Mouse (Mus musculus) ES-E14 (cell line): ENCODE results near the gene Gm17542. TPM values are rescaled to one million over a fixed set of nuclear protein-coding genes. Genes with fewer than 3 reads are reported as not detected.
"Not testable (repeated sequence)": the region's sequence is repeated elsewhere in the genome, so short reads cannot be mapped to it uniquely, and the experiment has no call there.

ENCODE experiments used
- DNase-seq: peaks from one replicate; pipeline ENCODE4 v3.0.0-alpha.2; 2013; ENCODE audit warnings: low read depth, low spot score
- H3K27ac ChIP-seq: 2 replicates; pipeline ENCODE4 v1.5.1; 2012; ENCODE audit warnings: low read depth, mild to moderate bottlenecking, low read length, moderate library complexity, mixed read lengths; ENCODE audit not compliant: poor library complexity, insufficient read depth, severe bottlenecking
- H3K36me3 ChIP-seq: 2 replicates; pipeline ENCODE4 v1.6.1; 2012; ENCODE audit warnings: mild to moderate bottlenecking, low read length, moderate library complexity, mixed read lengths; ENCODE audit not compliant: control insufficient read depth, poor library complexity, insufficient read depth, severe bottlenecking
- H3K4me1 ChIP-seq, 2 experiments: fragments of 150-350 bp in 1 of 2; sonication (generic) in 1 of 2; 2 replicates each; pipeline ENCODE4 v1.6.1; 2012; ENCODE audit warnings: low read length in 2 of 2, mild to moderate bottlenecking in 1 of 2, mixed read lengths in 1 of 2; ENCODE audit not compliant: control insufficient read depth in 2 of 2, insufficient read depth in 2 of 2, poor library complexity in 1 of 2
- H3K4me3 ChIP-seq, 2 experiments: fragments of 150-350 bp in 1 of 2; sonication (generic) in 1 of 2; 2 replicates each; pipeline ENCODE4 v1.5.1; 2012; ENCODE audit warnings: low read length in 2 of 2, low read depth in 1 of 2, mild to moderate bottlenecking in 1 of 2, mixed read lengths in 1 of 2; ENCODE audit not compliant: insufficient read depth in 1 of 2, poor library complexity in 1 of 2, severe bottlenecking in 1 of 2
- H3K9ac ChIP-seq: 2 replicates; pipeline ENCODE4 v1.6.1; 2012; ENCODE audit warnings: low read depth, mild to moderate bottlenecking, low read length, mixed read lengths; ENCODE audit not compliant: poor library complexity, insufficient read depth, severe bottlenecking
- H3K9me3 ChIP-seq: fragments of 150-350 bp; sonication (generic); 2 replicates; pipeline ENCODE4 v1.6.1; 2012; ENCODE audit warnings: low read depth, mild to moderate bottlenecking, low read length; ENCODE audit not compliant: control insufficient read depth, insufficient read depth
- CHD2 ChIP-seq: IDR thresholded peaks from 2 replicates; pipeline ENCODE4 v1.6.1; 2014; ENCODE audit warnings: mild to moderate bottlenecking, low read depth, low read length, inconsistent platforms
- HCFC1 ChIP-seq: IDR thresholded peaks from 2 replicates; pipeline ENCODE4 v1.6.1; 2012; ENCODE audit warnings: low read length, inconsistent platforms, borderline replicate concordance; ENCODE audit not compliant: insufficient read depth
- MAFK ChIP-seq: IDR thresholded peaks from 2 replicates; pipeline ENCODE4 v1.6.1; 2014; ENCODE audit warnings: mild to moderate bottlenecking, low read depth, low read length, inconsistent platforms; ENCODE audit not compliant: insufficient read depth
- ZC3H11A ChIP-seq: IDR thresholded peaks from 2 replicates; pipeline ENCODE4 v1.6.1; 2012; ENCODE audit warnings: low read depth, mild to moderate bottlenecking, inconsistent platforms, low read length, borderline replicate concordance
- ZNF384 ChIP-seq: IDR thresholded peaks from 2 replicates; pipeline ENCODE4 v1.6.1; 2012; ENCODE audit warnings: low read depth, low read length, inconsistent platforms
- in situ Hi-C, 2 experiments: fragments of 600-800 bp; cut with MboI; formaldehyde crosslinking; loops; one replicate each; pipeline ENCODE4 v1.15.1; 2025; ENCODE audit warnings: low sequenced_read_pairs in 2 of 2, inconsistent platforms in 1 of 2; ENCODE audit not compliant: unreplicated experiment in 2 of 2
- total RNA-seq: library from RNA; depleted of rRNA; stranded (reverse); fragments of 300-350 nt; gene quantifications from 2 replicates; pipeline ENCODE4 v1.2.3, GENCODE M21; 2012; rRNA removed

Gm17542 gene
- not detected in 2 replicates for total RNA-seq

GRCm38 (mm10) chr10:58718110-58718509, at the start of gene Gm17542:
Gm17542 (minus strand) TSS chr10:58718210.
- H3K4me1 ChIP-seq, H3K9ac ChIP-seq, DNase-seq, H3K4me3 ChIP-seq, H3K27ac ChIP-seq, in situ Hi-C loops, H3K9me3 ChIP-seq, H3K36me3 ChIP-seq: not testable (repeated sequence)

- Histone ChIP-seq H3K9me3 (no peaks in the 10 kb centered on the region), H3K4me1 (no peaks in the 10 kb centered on the region), H3K9ac (no peak overlapping the region), H3K4me3 (no peak overlapping the region), H3K27ac (no peak overlapping the region), H3K36me3 (no peaks in the 10 kb centered on the region)
- no peak for DNase-seq
- TF ChIP-seq MAFK = no peak
- TF ChIP-seq ZNF384 = no peak
- no peak for TF ChIP-seq CHD2
- TF ChIP-seq ZC3H11A = no peak
- no peak for TF ChIP-seq HCFC1
- in situ Hi-C loops = no loop called here
Measured at GRCm38 (mm10) chr10:58739779-58740178, 21.8 kb upstream of the Gm17542 start.

DNA sequence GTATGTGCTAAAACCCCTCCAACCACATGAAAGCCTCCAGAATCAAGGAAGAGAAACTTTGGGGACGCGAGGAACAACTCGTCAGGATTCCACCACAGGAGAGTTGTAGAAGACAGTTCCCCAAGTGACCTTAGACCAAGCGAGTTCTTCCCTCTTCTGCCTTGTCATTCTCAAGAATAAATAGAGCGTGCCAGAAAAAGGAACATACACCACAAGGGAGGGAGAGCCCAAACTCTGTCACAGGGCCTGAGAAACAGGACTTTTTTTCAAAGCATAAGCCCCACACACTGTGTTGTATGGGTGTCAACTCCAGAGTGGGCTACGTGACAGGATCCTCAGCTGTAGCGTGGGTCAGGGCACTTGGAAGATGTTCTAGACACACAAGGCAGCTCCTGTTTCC, 20.1 kb upstream of the Gm17542 start:
- H3K4me3 ChIP-seq = no peak overlapping the region
- no peak overlapping the region for H3K27ac ChIP-seq
- in situ Hi-C loops = no loop called here
- no peaks in the 10 kb centered on the region for H3K4me1 ChIP-seq
- TF ChIP-seq ZNF384 (no peak), HCFC1 (no peak), CHD2 (no peak), MAFK (no peak), ZC3H11A (no peak)
- no peak overlapping the region for H3K9ac ChIP-seq
- no peaks in the 10 kb centered on the region for H3K9me3 ChIP-seq
- no peak for DNase-seq
- H3K36me3 ChIP-seq = no peaks in the 10 kb centered on the region

- no peak for DNase-seq
- no peaks in the 10 kb centered on the region for H3K36me3 ChIP-seq
- no peak overlapping the region for H3K4me3 ChIP-seq
- no peak overlapping the region for H3K27ac ChIP-seq
- H3K9ac ChIP-seq = no peak overlapping the region
- no peaks in the 10 kb centered on the region for H3K4me1 ChIP-seq
- in situ Hi-C loops = no loop called here
- H3K9me3 ChIP-seq = no peaks in the 10 kb centered on the region
- TF ChIP-seq CHD2 (no peak), HCFC1 (no peak), ZNF384 (no peak), ZC3H11A (no peak), MAFK (no peak)
Measured at GRCm38 (mm10) chr10:58714789-58715148, 3.2 kb downstream of the Gm17542 start.
